Mouse (Mus musculus) heart, postnatal 0 days (tissue): Measurements from ENCODE around the gene Pla2g2f. TPM values are rescaled to one million over a fixed set of nuclear protein-coding genes. Genes with fewer than 3 reads are reported as not detected.

Source experiments
- ATAC-seq: fragments of 200-750 bp; cut with Nextera tagmentation; 2 replicates; pipeline ENCODE4 v1.8.0; 2017; ENCODE audit warnings: low read depth, moderate number of reproducible peaks, moderate library complexity; ENCODE audit not compliant: insufficient read depth
- DNase-seq: peaks from one replicate; pipeline ENCODE4 v3.0.0-alpha.2; 2016; ENCODE audit warnings: low spot score
- H3K27ac ChIP-seq: fragments of 300-500 bp; sonication (generic); 2 replicates; pipeline ENCODE4 v1.5.1; 2014; ENCODE audit warnings: low read depth, mild to moderate bottlenecking
- H3K27me3 ChIP-seq: fragments of 300-500 bp; sonication (generic); 2 replicates; pipeline ENCODE4 v1.6.1; 2014; ENCODE audit warnings: low read length, mixed read lengths; ENCODE audit not compliant: control insufficient read depth, insufficient read depth
- H3K36me3 ChIP-seq: fragments of 300-500 bp; sonication (generic); replicated peaks from 2 replicates; pipeline ENCODE4 v1.6.1; 2014; ENCODE audit warnings: low read length, mixed read lengths; ENCODE audit not compliant: control insufficient read depth, insufficient read depth
- H3K4me1 ChIP-seq: fragments of 300-500 bp; sonication (generic); 2 replicates; pipeline ENCODE4 v1.6.1; 2014; ENCODE audit warnings: antibody characterized with exemption; ENCODE audit not compliant: control insufficient read depth, insufficient read depth
- H3K4me2 ChIP-seq: fragments of 300-500 bp; sonication (generic); 2 replicates; pipeline ENCODE4 v1.6.1; 2014; ENCODE audit warnings: low read depth, mild to moderate bottlenecking, low read length, moderate library complexity
- H3K4me3 ChIP-seq: fragments of 300-500 bp; sonication (generic); 2 replicates; pipeline ENCODE4 v1.5.1; 2014; ENCODE audit warnings: low read depth, low read length
- H3K9ac ChIP-seq: fragments of 300-500 bp; sonication (generic); replicated peaks from 2 replicates; pipeline ENCODE4 v1.6.1; 2014; ENCODE audit warnings: low read depth, low read length, mixed read lengths
- H3K9me3 ChIP-seq: fragments of 300-500 bp; sonication (generic); replicated peaks from 2 replicates; pipeline ENCODE4 v1.6.1; 2016; ENCODE audit warnings: low read length; ENCODE audit not compliant: control insufficient read depth
- CTCF ChIP-seq: IDR thresholded peaks from 2 replicates; pipeline ENCODE4 v1.5.1; 2016; ENCODE audit warnings: antibody characterized with exemption, control low read depth, low read depth
- EP300 ChIP-seq: IDR thresholded peaks from 2 replicates; pipeline ENCODE4 v1.6.1; 2016; ENCODE audit warnings: antibody characterized with exemption, low read depth
- WGBS: fragments of 180-500 bp; shearing (Covaris S2); extraction: QIAGEN DNeasy Blood & Tissue Kit; methylation state at CpG from one replicate; pipeline ENCODE4 v1.1.7; 2014; 5-methylcytosine and 5-hydroxymethylcytosine counted together
- polyA plus RNA-seq: library from polyadenylated mRNA; unstranded; fragments of >200 nt; fragmentation: Nextera tagmentation; extraction: Ambion mirVana; gene quantifications from 2 replicates; pipeline ENCODE4 v1.2.1, GENCODE M21; 2015
- total RNA-seq: library from RNA; depleted of rRNA; stranded (reverse); fragments of >200 nt; gene quantifications from 2 replicates; pipeline ENCODE4 v1.2.3, GENCODE M21; 2014; ENCODE audit warnings: low replicate concordance

The Pla2g2f gene
- total and polyA plus RNA-seq, 2 experiments from 2014 or later: not detected

- Histone ChIP-seq H3K27me3 (peaks cover 7% of the 10 kb centered on the region; the same call in 1 of the 2 replicates), H3K4me3 (no peak overlapping the region), H3K9me3 (no peaks in the 10 kb centered on the region), H3K36me3 (no peaks in the 10 kb centered on the region), H3K9ac (no peak overlapping the region), H3K4me1 (peaks cover 28% of the 10 kb centered on the region), H3K27ac (peak overlapping the region; percentile 57), H3K4me2 (no peak overlapping the region)
- 64% methylated on average over 5 of the region's 5 CpGs for WGBS
- ATAC-seq (no peak), DNase-seq (no peak)
- TF ChIP-seq EP300: no peak
- no peak for TF ChIP-seq CTCF
These were observed 31.7 kb downstream of the Pla2g2f start for GRCm38 (mm10) chr4:138725751-138726150.

- Histone ChIP-seq H3K27ac (peak overlapping the region; percentile 57), H3K4me3 (peak overlapping the region; percentile 5; the same call in 1 of the 2 replicates), H3K9me3 (no peaks in the 10 kb centered on the region), H3K9ac (no peak overlapping the region), H3K36me3 (no peaks in the 10 kb centered on the region), H3K27me3 (peaks cover 13% of the 10 kb centered on the region; the same call in 1 of the 2 replicates), H3K4me1 (peaks cover 28% of the 10 kb centered on the region), H3K4me2 (peak overlapping the region; percentile 45)
- WGBS: 7% methylated on average over 13 of the region's 13 CpGs
- DNase-seq (peak; percentile 16), ATAC-seq (peak; percentile 71)
- TF ChIP-seq EP300: no peak; the same call in 1 of the 2 replicates
- TF ChIP-seq CTCF: no peak
These were observed 32.3 kb downstream of the Pla2g2f start for GRCm38 (mm10) chr4:138725127-138725461.

GRCm38 (mm10) chr4:138724354-138725126, 32.9 kb downstream of the Pla2g2f start, which contains the start of gene Pla2g2c:
Pla2g2c (plus strand) TSS chr4:138724792.
- DNase-seq (no peak), ATAC-seq (no peak)
- no peak for TF ChIP-seq EP300
- no peak for TF ChIP-seq CTCF
- WGBS: 36% methylated on average over 18 of the region's 18 CpGs
- Histone ChIP-seq H3K4me1 (peaks cover 28% of the 10 kb centered on the region), H3K27ac (peak within 1 kb of the TSS; percentile 57), H3K36me3 (no peaks in the 10 kb centered on the region), H3K27me3 (peaks cover 13% of the 10 kb centered on the region; the same call in 1 of the 2 replicates), H3K9ac (no peak within 1 kb of the TSS), H3K4me2 (peak within 1 kb of the TSS; percentile 45), H3K9me3 (no peaks in the 10 kb centered on the region), H3K4me3 (peak within 1 kb of the TSS; percentile 5; the same call in 1 of the 2 replicates)

GRCm38 (mm10) chr4:138723493-138724281, 33.7 kb downstream of the Pla2g2f start:
- no peak overlapping the region for H3K9ac ChIP-seq
- DNase-seq: peak; percentile 41
- peaks cover 28% of the 10 kb centered on the region for H3K4me1 ChIP-seq
- 0 out of 2 replicates have a peak overlapping the region, but pooled peaks have one; percentile 57 for H3K27ac ChIP-seq
- WGBS: 19% methylated on average over 15 of the region's 15 CpGs
- no peaks in the 10 kb centered on the region for H3K36me3 ChIP-seq
- no peak overlapping the region for H3K4me3 ChIP-seq
- peaks cover 13% of the 10 kb centered on the region; the same call in 1 of the 2 replicates for H3K27me3 ChIP-seq
- H3K4me2 ChIP-seq: peak overlapping the region; percentile 2; the same call in 1 of the 2 replicates
- ATAC-seq: peak; percentile 56
- TF ChIP-seq CTCF: no peak
- no peaks in the 10 kb centered on the region for H3K9me3 ChIP-seq

- peaks cover 13% of the 10 kb centered on the region; the same call in 1 of the 2 replicates for H3K27me3 ChIP-seq
- no peaks in the 10 kb centered on the region for H3K36me3 ChIP-seq
- ATAC-seq (no peak), DNase-seq (no peak)
- no peaks in the 10 kb centered on the region for H3K9me3 ChIP-seq
- 69% methylated on average over 5 of the region's 5 CpGs for WGBS
- H3K4me2 ChIP-seq: no peak overlapping the region
- H3K27ac ChIP-seq: no peak overlapping the region
- H3K4me1 ChIP-seq: peaks cover 14% of the 10 kb centered on the region
- no peak overlapping the region for H3K4me3 ChIP-seq
- H3K9ac ChIP-seq: no peak overlapping the region
- TF ChIP-seq EP300 (no peak), CTCF (no peak)
These were observed 38.2 kb downstream of the Pla2g2f start for GRCm38 (mm10) chr4:138719264-138719596.
